Mouse (Mus musculus): ENCODE data around the gene Topbp1.
"Not testable (repeated sequence)": the region's sequence is repeated elsewhere in the genome, so short reads cannot be mapped to it uniquely, and the experiment has no call there.

The Topbp1 gene

GRCm38 (mm10) chr9:103353500-103354260, 48.7 kb downstream of the Topbp1 start:
- not testable (repeated sequence) for DNase-seq

- DNase-seq = no peak
Measured at GRCm38 (mm10) chr9:103357893-103358292, 52.9 kb downstream of the Topbp1 start.

GRCm38 (mm10) chr9:103358545-103358944, 53.5 kb downstream of the Topbp1 start:
- no peak for DNase-seq

GRCm38 (mm10) chr9:103360642-103361041, 55.6 kb downstream of the Topbp1 start:
- no peak for DNase-seq

- DNase-seq = no peak
Measured at GRCm38 (mm10) chr9:103363088-103363487, 58.1 kb downstream of the Topbp1 start.

GRCm38 (mm10) chr9:103363730-103364417, 58.9 kb downstream of the Topbp1 start:
- peak; percentile 29 for DNase-seq

GRCm38 (mm10) chr9:103364601-103365289, 59.7 kb downstream of the Topbp1 start:
- DNase-seq = peak; percentile 72

GRCm38 (mm10) chr9:103365290-103366247, 60.6 kb downstream of the Topbp1 start, which contains the start of gene Cdv3:
Gene Cdv3, minus strand, starts transcription at chr9:103365840.
- peak; percentile 100 for DNase-seq

- no peak for DNase-seq
Measured at GRCm38 (mm10) chr9:103366356-103366755, 61.3 kb downstream of the Topbp1 start.

GRCm38 (mm10) chr9:103369951-103370350, 64.9 kb downstream of the Topbp1 start:
- no peak for DNase-seq

GRCm38 (mm10) chr9:103372271-103373010, 67.4 kb downstream of the Topbp1 start:
- no peak for DNase-seq

- DNase-seq = no peak
Measured at GRCm38 (mm10) chr9:103376346-103377320, 71.6 kb downstream of the Topbp1 start.

- no peak for DNase-seq
Measured at GRCm38 (mm10) chr9:103378686-103379085, 73.7 kb downstream of the Topbp1 start.

- no peak for DNase-seq
Measured at GRCm38 (mm10) chr9:103379199-103379598, 74.2 kb downstream of the Topbp1 start.

- no peak for DNase-seq
Measured at GRCm38 (mm10) chr9:103380566-103380965, 75.6 kb downstream of the Topbp1 start.

- DNase-seq = no peak
Measured at GRCm38 (mm10) chr9:103382989-103383388, 78.0 kb downstream of the Topbp1 start.

GRCm38 (mm10) chr9:103383576-103383975, 78.6 kb downstream of the Topbp1 start:
- DNase-seq = no peak

GRCm38 (mm10) chr9:103384141-103384796, 79.3 kb downstream of the Topbp1 start:
- DNase-seq = no peak

- DNase-seq = no peak
Measured at GRCm38 (mm10) chr9:103385600-103385999, 80.6 kb downstream of the Topbp1 start.

- no peak for DNase-seq
Measured at GRCm38 (mm10) chr9:103386573-103386972, 81.6 kb downstream of the Topbp1 start.
